Mouse (Mus musculus): Measurements from ENCODE around the gene Slc22a7.

Gene Slc22a7

DNA sequence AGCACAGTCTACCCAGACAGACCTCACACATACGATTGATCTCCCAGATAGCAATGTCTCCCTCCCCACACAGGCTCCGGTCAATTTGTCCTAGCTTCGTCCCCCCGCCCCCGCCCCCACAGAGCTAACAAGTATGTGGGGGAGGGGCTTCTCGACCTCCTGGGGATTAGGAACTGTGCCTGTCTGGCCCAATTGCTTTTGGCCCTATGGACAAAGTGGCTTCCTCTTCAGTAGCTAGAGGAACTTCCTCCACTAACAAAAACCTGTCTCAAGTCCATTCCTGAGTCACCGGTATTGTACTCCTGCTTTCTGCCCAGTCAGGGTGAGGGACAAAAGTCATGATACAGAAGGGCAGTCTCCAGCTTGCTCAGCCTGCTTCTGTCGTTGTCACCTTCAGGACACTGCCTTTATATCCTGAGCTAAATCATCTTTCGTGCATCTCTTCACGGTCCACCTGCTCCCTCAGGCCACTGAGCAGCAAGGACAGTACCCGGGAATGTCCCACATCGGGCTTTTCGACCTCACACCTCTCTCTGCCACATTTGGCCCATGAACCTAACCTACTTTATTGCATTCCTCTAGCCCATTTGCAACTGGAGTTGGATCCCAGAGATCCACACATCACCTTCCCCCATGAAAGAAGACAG lies 15.2 kb upstream of the Slc22a7 start:
- H3K9me3 ChIP-seq (ENCODE audit: low read length), result no peaks in the 10 kb centered on the region
- peaks cover 60% of the 10 kb centered on the region for H3K4me1 ChIP-seq (replicated peaks; ENCODE audit: low read depth, low read length)
- TF ChIP-seq NANOG (IDR thresholded peaks at IDR 0.05; ENCODE audit: borderline replicate concordance, low read length), result no peak
- no peak for TF ChIP-seq POU5F1 (IDR thresholded peaks at IDR 0.05; ENCODE audit: borderline replicate concordance, low read length)
- TF ChIP-seq CTCF (conservative IDR thresholded peaks at IDR 0.05; ENCODE audit: low read length), result no peak
- H3K4me3 ChIP-seq (replicated peaks; ENCODE audit: low read length), result peak overlapping the region; percentile 13; the same call in 1 of the 2 replicates
- H3K27me3 ChIP-seq (ENCODE audit: insufficient read depth, low read length), result peaks cover 75% of the 10 kb centered on the region
- H3K36me3 ChIP-seq (ENCODE audit: insufficient read depth, low read length), result no peaks in the 10 kb centered on the region

DNA sequence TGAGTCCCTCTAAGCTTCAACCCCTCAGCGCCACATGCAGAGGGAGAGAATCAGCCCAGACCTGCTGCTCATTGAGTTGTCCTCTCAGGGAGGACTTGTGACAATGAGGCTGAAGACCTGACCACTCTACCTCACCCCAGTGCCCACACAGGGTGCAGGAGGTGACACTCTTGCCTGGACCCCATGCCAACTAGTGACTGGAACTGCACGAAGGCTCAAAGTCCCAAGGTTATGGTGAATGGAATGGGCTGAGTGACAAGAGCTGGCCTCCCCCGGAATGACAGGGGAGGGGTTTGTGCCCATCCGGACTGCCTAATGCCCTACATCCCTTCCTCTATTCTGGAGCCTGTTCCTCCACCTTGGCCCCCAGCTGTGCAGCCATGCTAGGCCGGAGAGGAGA lies 14.4 kb upstream of the Slc22a7 start:
- TF ChIP-seq CTCF (conservative IDR thresholded peaks at IDR 0.05; ENCODE audit: low read length) (no peak), NANOG (IDR thresholded peaks at IDR 0.05; ENCODE audit: borderline replicate concordance, low read length) (no peak), POU5F1 (IDR thresholded peaks at IDR 0.05; ENCODE audit: borderline replicate concordance, low read length) (no peak)
- Histone ChIP-seq H3K4me3 (replicated peaks; ENCODE audit: low read length) (no peak overlapping the region; the same call in 1 of the 2 replicates), H3K9me3 (ENCODE audit: low read length) (no peaks in the 10 kb centered on the region), H3K36me3 (ENCODE audit: insufficient read depth, low read length) (no peaks in the 10 kb centered on the region), H3K27me3 (ENCODE audit: insufficient read depth, low read length) (peaks cover 75% of the 10 kb centered on the region), H3K4me1 (replicated peaks; ENCODE audit: low read depth, low read length) (peaks cover 60% of the 10 kb centered on the region)

DNA sequence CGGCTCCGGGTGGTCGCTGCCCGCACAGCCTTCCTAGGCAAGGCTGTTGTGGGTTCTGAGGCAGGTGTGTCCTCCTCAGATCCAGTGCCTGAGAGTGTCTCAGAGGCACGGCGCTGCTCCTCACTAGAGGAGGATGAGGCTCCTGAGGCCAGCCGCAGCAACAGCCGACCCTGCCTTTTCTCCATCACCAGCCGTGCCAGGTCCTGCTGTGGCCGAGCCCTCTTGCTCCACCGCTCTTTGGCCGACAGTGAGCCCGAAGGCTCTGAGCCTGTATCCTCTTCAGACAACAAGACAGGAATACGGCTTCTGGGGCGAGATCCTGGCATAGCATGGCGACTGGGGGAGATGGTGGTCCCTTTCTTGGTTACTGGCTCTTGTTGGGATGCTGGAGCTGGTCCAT lies 8.0 kb upstream of the Slc22a7 start:
- no peak for TF ChIP-seq CTCF (conservative IDR thresholded peaks at IDR 0.05; ENCODE audit: low read length)
- no peak for TF ChIP-seq POU5F1 (IDR thresholded peaks at IDR 0.05; ENCODE audit: borderline replicate concordance, low read length)
- TF ChIP-seq NANOG (IDR thresholded peaks at IDR 0.05; ENCODE audit: borderline replicate concordance, low read length), result no peak
- H3K4me3 ChIP-seq (replicated peaks; ENCODE audit: low read length), result no peak overlapping the region
- H3K36me3 ChIP-seq (ENCODE audit: insufficient read depth, low read length), result no peaks in the 10 kb centered on the region
- peaks cover 78% of the 10 kb centered on the region for H3K27me3 ChIP-seq (ENCODE audit: insufficient read depth, low read length)
- peaks cover 68% of the 10 kb centered on the region for H3K4me1 ChIP-seq (replicated peaks; ENCODE audit: low read depth, low read length)
- H3K9me3 ChIP-seq (ENCODE audit: low read length), result no peaks in the 10 kb centered on the region

DNA sequence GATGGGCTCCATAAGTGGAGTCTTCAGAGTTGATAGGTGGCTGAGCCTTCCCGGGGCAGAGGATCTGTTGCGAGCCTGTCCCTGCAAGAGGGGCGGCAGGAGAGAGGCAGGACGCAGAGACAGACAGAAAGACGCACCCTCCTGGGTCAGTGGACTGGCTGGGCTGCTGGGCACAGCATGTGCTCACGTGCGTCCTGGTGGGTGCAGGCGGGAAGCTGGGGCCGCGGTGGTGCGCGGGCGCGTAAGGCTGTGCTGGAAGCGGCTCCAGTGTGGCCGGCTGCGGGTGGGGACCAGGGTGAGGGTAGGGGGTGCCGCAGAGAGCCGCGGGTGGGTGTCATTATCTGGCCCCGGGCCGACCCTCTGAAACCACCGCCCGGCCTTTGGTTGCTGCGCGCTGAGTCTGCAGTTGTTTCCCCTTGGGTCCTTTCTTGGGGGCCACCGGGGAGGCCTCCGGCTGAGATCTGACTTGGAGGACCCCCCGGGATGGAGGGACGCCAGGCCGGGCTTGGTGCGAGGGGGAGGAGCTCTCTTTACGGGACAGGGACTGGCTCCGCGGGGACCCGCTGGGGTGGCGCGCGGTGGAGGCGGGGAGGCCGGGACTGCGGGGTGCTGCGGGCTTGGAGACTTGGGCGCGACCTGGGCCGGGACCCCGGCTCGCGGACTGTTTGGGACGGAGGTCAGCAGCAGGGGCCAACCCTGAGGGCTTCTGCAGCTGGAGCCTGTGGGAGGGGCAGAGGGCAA lies 6.8 kb upstream of the Slc22a7 start:
- Histone ChIP-seq H3K27me3 (ENCODE audit: insufficient read depth, low read length) (peaks cover 76% of the 10 kb centered on the region), H3K36me3 (ENCODE audit: insufficient read depth, low read length) (no peaks in the 10 kb centered on the region), H3K4me3 (replicated peaks; ENCODE audit: low read length) (peak overlapping the region; percentile 75), H3K9me3 (ENCODE audit: low read length) (no peaks in the 10 kb centered on the region), H3K4me1 (replicated peaks; ENCODE audit: low read depth, low read length) (peaks cover 81% of the 10 kb centered on the region)
- TF ChIP-seq POU5F1 (IDR thresholded peaks at IDR 0.05; ENCODE audit: borderline replicate concordance, low read length) (no peak), CTCF (conservative IDR thresholded peaks at IDR 0.05; ENCODE audit: low read length) (no peak), NANOG (IDR thresholded peaks at IDR 0.05; ENCODE audit: borderline replicate concordance, low read length) (no peak)

DNA sequence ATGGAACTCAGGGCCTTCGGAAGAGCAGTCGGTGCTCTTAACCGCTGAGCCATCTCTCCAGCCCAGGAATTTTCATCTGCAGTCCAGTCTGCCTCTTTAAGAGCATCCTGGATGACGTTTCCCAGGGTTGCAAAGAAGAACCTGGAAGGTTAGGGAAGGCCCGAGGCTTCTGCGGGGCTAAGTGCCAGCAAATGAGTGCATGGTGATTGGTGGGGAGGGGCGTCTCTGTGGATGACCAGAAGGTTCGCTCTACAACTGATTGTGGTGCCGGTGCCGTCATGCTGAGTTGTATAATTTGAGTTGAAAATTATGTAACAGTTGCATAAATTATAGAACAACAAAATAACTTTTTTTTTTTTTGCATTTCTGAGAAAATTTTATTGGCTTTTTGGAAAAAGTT lies 919 bp upstream of the Slc22a7 start:
- Histone ChIP-seq H3K4me3 (replicated peaks; ENCODE audit: low read length) (no peak overlapping the region), H3K36me3 (ENCODE audit: insufficient read depth, low read length) (no peaks in the 10 kb centered on the region)

DNA sequence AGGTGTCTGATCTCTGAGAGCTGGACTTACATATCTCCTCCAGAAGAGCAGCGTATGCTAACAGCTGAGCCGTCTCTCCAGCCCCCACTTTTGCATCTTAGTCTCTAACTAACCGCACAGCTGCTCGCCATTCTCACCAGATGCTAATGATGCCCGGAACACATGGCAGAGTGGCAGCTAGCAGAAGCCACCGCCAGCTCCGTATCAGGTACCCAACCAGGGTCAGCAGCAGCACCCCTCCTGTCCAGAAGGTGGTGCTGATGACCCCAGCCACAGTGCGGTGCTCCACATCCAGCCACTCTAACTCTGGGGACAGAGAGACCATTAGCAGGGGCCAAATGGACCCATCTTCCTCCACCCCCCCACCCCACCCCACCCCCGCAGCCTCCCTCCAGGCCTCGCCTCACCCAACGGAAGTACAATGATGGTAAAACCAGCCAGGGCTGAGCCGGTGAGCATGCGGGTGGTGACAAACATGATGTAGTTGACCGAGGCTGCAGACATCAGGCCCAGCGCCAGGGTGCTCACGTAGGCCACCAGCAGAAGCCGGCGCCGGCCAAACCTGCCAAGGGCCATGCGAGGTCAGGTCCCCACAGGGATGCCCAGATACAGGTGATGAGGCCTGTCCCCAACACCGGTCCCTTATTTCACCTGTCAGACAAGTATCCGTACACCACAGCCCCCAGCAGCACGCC lies 1.4 kb downstream of the Slc22a7 start:
- no peaks in the 10 kb centered on the region for H3K36me3 ChIP-seq (ENCODE audit: insufficient read depth, low read length)
- H3K4me3 ChIP-seq (replicated peaks; ENCODE audit: low read length), result peak overlapping the region; percentile 65
- H3K27me3 ChIP-seq (ENCODE audit: insufficient read depth, low read length), result peaks cover 37% of the 10 kb centered on the region
- no peaks in the 10 kb centered on the region for H3K9me3 ChIP-seq (ENCODE audit: low read length)
- peaks cover 71% of the 10 kb centered on the region for H3K4me1 ChIP-seq (replicated peaks; ENCODE audit: low read depth, low read length)
- TF ChIP-seq POU5F1 (IDR thresholded peaks at IDR 0.05; ENCODE audit: borderline replicate concordance, low read length) (no peak), CTCF (conservative IDR thresholded peaks at IDR 0.05; ENCODE audit: low read length) (peak; percentile 34; the same call in 1 of the 2 replicates), NANOG (IDR thresholded peaks at IDR 0.05; ENCODE audit: borderline replicate concordance, low read length) (no peak)

More for the DNA sequence above, 919 bp upstream of the Slc22a7 start:
- peaks cover 60% of the 10 kb centered on the region for H3K27me3 ChIP-seq (ENCODE audit: insufficient read depth, low read length)
- TF ChIP-seq CTCF (conservative IDR thresholded peaks at IDR 0.05; ENCODE audit: low read length), result no peak
- TF ChIP-seq NANOG (IDR thresholded peaks at IDR 0.05; ENCODE audit: borderline replicate concordance, low read length), result no peak
- TF ChIP-seq POU5F1 (IDR thresholded peaks at IDR 0.05; ENCODE audit: borderline replicate concordance, low read length), result no peak
- no peaks in the 10 kb centered on the region for H3K9me3 ChIP-seq (ENCODE audit: low read length)
- H3K4me1 ChIP-seq (replicated peaks; ENCODE audit: low read depth, low read length), result peaks cover 77% of the 10 kb centered on the region

DNA sequence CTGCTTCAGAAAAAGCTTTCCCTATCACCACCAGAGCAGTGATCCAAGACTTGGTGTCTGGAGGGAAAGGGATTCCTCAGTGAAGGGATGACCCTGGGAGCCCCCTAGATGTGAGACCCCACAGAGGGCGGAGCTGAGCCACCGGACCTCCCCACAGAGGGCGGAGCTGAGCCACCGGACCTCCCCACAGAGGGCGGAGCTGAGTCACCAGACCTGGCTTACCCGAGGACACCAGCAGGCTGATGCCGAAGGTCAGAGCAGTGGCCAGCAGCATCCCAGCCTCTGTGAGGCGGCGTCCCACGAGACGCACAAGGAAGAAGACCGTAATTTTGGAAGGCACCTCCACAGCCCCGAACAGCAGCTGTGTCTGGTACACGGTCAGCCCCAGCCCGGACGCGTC lies 4.6 kb downstream of the Slc22a7 start:
- Histone ChIP-seq H3K9me3 (ENCODE audit: low read length) (no peaks in the 10 kb centered on the region), H3K27me3 (ENCODE audit: insufficient read depth, low read length) (peaks cover 45% of the 10 kb centered on the region), H3K4me1 (replicated peaks; ENCODE audit: low read depth, low read length) (peaks cover 70% of the 10 kb centered on the region), H3K36me3 (ENCODE audit: insufficient read depth, low read length) (no peaks in the 10 kb centered on the region), H3K4me3 (replicated peaks; ENCODE audit: low read length) (peak overlapping the region; percentile 73)
- TF ChIP-seq CTCF (conservative IDR thresholded peaks at IDR 0.05; ENCODE audit: low read length) (no peak), NANOG (IDR thresholded peaks at IDR 0.05; ENCODE audit: borderline replicate concordance, low read length) (no peak), POU5F1 (IDR thresholded peaks at IDR 0.05; ENCODE audit: borderline replicate concordance, low read length) (no peak)

DNA sequence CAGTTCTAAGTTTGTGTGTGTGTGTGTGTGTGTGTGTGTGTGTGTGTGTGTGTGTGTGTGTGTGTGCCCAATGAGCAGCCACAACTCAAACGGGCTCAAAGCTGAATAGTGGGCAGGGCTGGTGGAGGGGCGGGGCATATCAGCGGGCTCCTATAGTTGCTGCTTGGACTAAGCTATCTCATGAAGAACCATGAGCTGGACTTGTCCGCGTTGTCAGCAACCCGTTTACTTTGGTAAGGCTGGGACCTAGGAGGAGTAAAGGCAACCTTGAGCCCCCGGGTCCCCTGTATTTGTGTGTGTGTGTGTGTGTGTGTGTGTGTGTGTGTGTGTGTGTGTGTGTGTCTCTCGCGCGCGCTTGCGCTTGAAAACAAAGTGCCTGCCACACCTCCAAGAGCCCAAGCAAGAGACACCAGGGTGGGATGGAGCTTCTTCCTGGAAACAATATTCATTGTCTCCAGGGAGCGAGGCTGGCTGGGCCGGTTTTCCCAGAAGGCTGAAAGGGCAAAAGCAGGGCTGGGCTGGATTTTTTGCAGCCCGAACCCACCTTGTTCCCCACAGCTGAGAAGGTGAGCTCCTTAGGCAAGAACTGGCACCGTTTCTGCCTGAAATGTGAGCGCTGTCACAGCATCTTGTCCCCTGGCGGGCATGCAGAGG lies 9.4 kb downstream of the Slc22a7 start, which contains the start of gene Crip3:
Crip3 (plus strand) TSS at position 166 of the 654 bp plus-strand sequence.
- H3K36me3 ChIP-seq (ENCODE audit: insufficient read depth, low read length), result no peaks in the 10 kb centered on the region
- H3K4me1 ChIP-seq (replicated peaks; ENCODE audit: low read depth, low read length), result peaks cover 43% of the 10 kb centered on the region
- H3K27me3 ChIP-seq (ENCODE audit: insufficient read depth, low read length), result peaks cover 18% of the 10 kb centered on the region
- peak within 1 kb of the TSS; percentile 57 for H3K4me3 ChIP-seq (replicated peaks; ENCODE audit: low read length)
- no peak for TF ChIP-seq NANOG (IDR thresholded peaks at IDR 0.05; ENCODE audit: borderline replicate concordance, low read length)
- no peak for TF ChIP-seq POU5F1 (IDR thresholded peaks at IDR 0.05; ENCODE audit: borderline replicate concordance, low read length)
- TF ChIP-seq CTCF (conservative IDR thresholded peaks at IDR 0.05; ENCODE audit: low read length), result no peak
- no peaks in the 10 kb centered on the region for H3K9me3 ChIP-seq (ENCODE audit: low read length)

Data from E14TG2a.4 (cell line).